Mouse (Mus musculus): ENCODE results near the gene Etl4.

DNA sequence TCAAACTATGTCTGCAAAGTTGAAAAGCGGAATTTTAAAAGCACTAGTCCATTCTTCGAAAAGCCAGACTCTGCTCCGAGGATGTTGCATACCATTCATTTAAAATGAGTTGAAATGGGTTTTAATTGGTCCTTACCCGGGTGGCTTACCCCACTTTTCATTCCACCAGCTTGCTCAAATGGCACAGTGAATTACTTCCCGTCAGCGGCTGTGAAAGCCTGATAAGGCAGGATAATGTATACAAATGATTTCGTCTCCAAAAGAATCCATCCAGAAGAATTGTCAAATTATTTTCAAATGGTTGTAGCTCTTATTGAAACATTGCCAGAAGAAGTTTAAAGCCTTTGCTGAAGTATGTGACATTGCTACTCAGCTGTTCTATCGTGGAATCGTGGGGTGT lies 162.8 kb downstream of the Etl4 start:
- no peak for TF ChIP-seq ZC3H11A (IDR thresholded peaks at IDR 0.05; ENCODE audit: borderline replicate concordance, low read depth, low read length)
- TF ChIP-seq HCFC1 (IDR thresholded peaks at IDR 0.05; ENCODE audit: borderline replicate concordance, insufficient read depth, low read length), result no peak
- TF ChIP-seq ZNF384 (IDR thresholded peaks at IDR 0.05; ENCODE audit: low read depth, low read length), result no peak

All from ES-E14 (cell line).